Mouse (Mus musculus) forebrain, embryonic 13.5 days (tissue): Measurements from ENCODE around the gene Ccdc88c. TPM values are rescaled to one million over a fixed set of nuclear protein-coding genes. Genes with fewer than 3 reads are reported as not detected.

Experiments
- ATAC-seq: fragments of 200-750 bp; cut with Nextera tagmentation; 2 replicates; pipeline ENCODE4 v1.8.0; 2017
- H3K27ac ChIP-seq: fragments of 300-500 bp; sonication (generic); 2 replicates; pipeline ENCODE4 v1.5.1; 2015; ENCODE audit warnings: inconsistent platforms, mild to moderate bottlenecking, moderate library complexity
- H3K27me3 ChIP-seq: fragments of 300-500 bp; sonication (generic); 2 replicates; pipeline ENCODE4 v1.6.1; 2015; ENCODE audit warnings: mild to moderate bottlenecking, inconsistent platforms
- H3K36me3 ChIP-seq: fragments of 300-500 bp; sonication (generic); 2 replicates; pipeline ENCODE4 v1.6.1; 2015; ENCODE audit warnings: mild to moderate bottlenecking, inconsistent platforms; ENCODE audit not compliant: poor library complexity, severe bottlenecking
- H3K4me1 ChIP-seq: fragments of 300-500 bp; sonication (generic); 2 replicates; pipeline ENCODE4 v1.6.1; 2015; ENCODE audit warnings: inconsistent platforms
- H3K4me2 ChIP-seq: fragments of 300-500 bp; sonication (generic); 2 replicates; pipeline ENCODE4 v1.6.1; 2015; ENCODE audit warnings: inconsistent platforms, mild to moderate bottlenecking, moderate library complexity
- H3K4me3 ChIP-seq: fragments of 300-500 bp; sonication (generic); 2 replicates; pipeline ENCODE4 v1.5.1; 2015; ENCODE audit warnings: mild to moderate bottlenecking, inconsistent platforms
- H3K9ac ChIP-seq: fragments of 300-500 bp; sonication (generic); 2 replicates; pipeline ENCODE4 v1.6.1; 2015; ENCODE audit warnings: mild to moderate bottlenecking, inconsistent platforms
- H3K9me3 ChIP-seq: fragments of 300-500 bp; sonication (generic); replicated peaks from 2 replicates; pipeline ENCODE4 v1.6.1; 2016; ENCODE audit warnings: inconsistent platforms
- WGBS: fragments of 180-500 bp; shearing (Covaris S2); methylation state at CpG from one replicate; pipeline ENCODE4 v1.1.7; 2015; 5-methylcytosine and 5-hydroxymethylcytosine counted together
- polyA plus RNA-seq: library from polyadenylated mRNA; unstranded; fragments of >200 nt; fragmentation: Nextera tagmentation; extraction: Ambion mirVana; gene quantifications from 2 replicates; pipeline ENCODE4 v1.2.1, GENCODE M21; 2015

The Ccdc88c gene
- polyA plus RNA-seq, 1 experiment from 2014 or later, result 20.7 TPM

- 75% methylated on average over 6 of the region's 6 CpGs for WGBS
- Histone ChIP-seq H3K36me3 (no peaks in the 10 kb centered on the region), H3K9ac (no peak overlapping the region), H3K9me3 (no peaks in the 10 kb centered on the region), H3K4me2 (no peak overlapping the region), H3K27me3 (no peaks in the 10 kb centered on the region), H3K27ac (no peak overlapping the region), H3K4me1 (no peaks in the 10 kb centered on the region), H3K4me3 (no peak overlapping the region)
- no peak for ATAC-seq
Observed at GRCm38 (mm10) chr12:100877936-100878335, 150.9 kb downstream of the Ccdc88c start.

- no peak overlapping the region for H3K27ac ChIP-seq
- no peaks in the 10 kb centered on the region for H3K9me3 ChIP-seq
- H3K4me1 ChIP-seq, result no peaks in the 10 kb centered on the region
- 83% methylated on average over 5 of the region's 6 CpGs for WGBS
- no peaks in the 10 kb centered on the region for H3K36me3 ChIP-seq
- H3K4me3 ChIP-seq, result no peak overlapping the region
- no peak overlapping the region for H3K9ac ChIP-seq
- no peak overlapping the region for H3K4me2 ChIP-seq
- ATAC-seq, result no peak
- H3K27me3 ChIP-seq, result no peaks in the 10 kb centered on the region
Observed at GRCm38 (mm10) chr12:100875960-100876359, 152.9 kb downstream of the Ccdc88c start.

GRCm38 (mm10) chr12:100875553-100875952 is 153.3 kb downstream of the Ccdc88c start:
- Histone ChIP-seq H3K4me2 (no peak overlapping the region), H3K36me3 (no peaks in the 10 kb centered on the region), H3K4me1 (no peaks in the 10 kb centered on the region), H3K27ac (no peak overlapping the region), H3K9ac (no peak overlapping the region), H3K27me3 (no peaks in the 10 kb centered on the region), H3K9me3 (no peaks in the 10 kb centered on the region), H3K4me3 (no peak overlapping the region)
- no peak for ATAC-seq
- WGBS, result 73% methylated on average over 3 of the region's 3 CpGs

GRCm38 (mm10) chr12:100873612-100874011 is 155.2 kb downstream of the Ccdc88c start:
- 83% methylated on average over 3 of the region's 3 CpGs for WGBS
- Histone ChIP-seq H3K27me3 (no peaks in the 10 kb centered on the region), H3K36me3 (peaks cover 6% of the 10 kb centered on the region; the same call in 1 of the 2 replicates), H3K9ac (no peak overlapping the region), H3K27ac (no peak overlapping the region), H3K4me1 (no peaks in the 10 kb centered on the region), H3K9me3 (peaks cover 9% of the 10 kb centered on the region; the same call in 1 of the 2 replicates), H3K4me2 (no peak overlapping the region), H3K4me3 (no peak overlapping the region)
- ATAC-seq, result no peak

GRCm38 (mm10) chr12:100871841-100872240 is 157.0 kb downstream of the Ccdc88c start:
- Histone ChIP-seq H3K27ac (no peak overlapping the region), H3K27me3 (no peaks in the 10 kb centered on the region), H3K4me3 (no peak overlapping the region), H3K4me1 (peaks cover 5% of the 10 kb centered on the region; the same call in 1 of the 2 replicates), H3K9me3 (peaks cover 9% of the 10 kb centered on the region; the same call in 1 of the 2 replicates), H3K36me3 (peaks cover 6% of the 10 kb centered on the region; the same call in 1 of the 2 replicates), H3K9ac (no peak overlapping the region), H3K4me2 (no peak overlapping the region)
- 78% methylated on average over 2 of the region's 2 CpGs for WGBS
- no peak for ATAC-seq

DNA sequence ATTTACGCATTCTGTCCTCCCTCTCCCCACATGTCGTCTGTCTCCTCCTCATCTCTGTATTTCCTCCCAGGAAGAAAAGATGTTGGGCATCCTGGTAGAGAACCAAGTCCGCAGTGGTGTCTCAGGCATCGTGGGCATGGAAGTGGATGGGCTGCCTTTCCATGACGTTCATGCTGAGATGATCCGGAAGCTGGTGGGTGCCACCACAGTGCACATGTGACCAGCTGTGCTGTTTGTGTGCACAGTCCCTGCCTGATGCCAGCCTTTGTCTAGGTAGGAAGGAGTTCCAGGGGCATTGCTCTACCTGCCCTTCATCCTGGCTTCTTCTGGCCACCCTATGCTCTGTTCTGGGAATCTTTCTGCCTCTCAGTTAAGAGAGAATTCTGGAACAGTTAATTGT is 157.6 kb downstream of the Ccdc88c start:
- 97% methylated on average over 6 of the region's 6 CpGs for WGBS
- no peak overlapping the region for H3K9ac ChIP-seq
- H3K27ac ChIP-seq, result no peak overlapping the region
- peaks cover 9% of the 10 kb centered on the region; the same call in 1 of the 2 replicates for H3K9me3 ChIP-seq
- no peak for ATAC-seq
- peaks cover 5% of the 10 kb centered on the region; the same call in 1 of the 2 replicates for H3K4me1 ChIP-seq
- no peak overlapping the region for H3K4me3 ChIP-seq
- no peaks in the 10 kb centered on the region for H3K27me3 ChIP-seq
- no peak overlapping the region for H3K4me2 ChIP-seq
- peaks cover 6% of the 10 kb centered on the region; the same call in 1 of the 2 replicates for H3K36me3 ChIP-seq

GRCm38 (mm10) chr12:100868049-100868622 is 160.7 kb downstream of the Ccdc88c start:
- Histone ChIP-seq H3K36me3 (peaks cover 6% of the 10 kb centered on the region; the same call in 1 of the 2 replicates), H3K4me3 (no peak overlapping the region), H3K27ac (no peak overlapping the region), H3K4me1 (peaks cover 5% of the 10 kb centered on the region; the same call in 1 of the 2 replicates), H3K9ac (no peak overlapping the region), H3K27me3 (no peaks in the 10 kb centered on the region), H3K4me2 (no peak overlapping the region), H3K9me3 (peaks cover 9% of the 10 kb centered on the region; the same call in 1 of the 2 replicates)
- no peak for ATAC-seq
- 58% methylated on average over 4 of the region's 4 CpGs for WGBS

- H3K4me2 ChIP-seq, result no peak overlapping the region
- no peak overlapping the region for H3K9ac ChIP-seq
- peaks cover 6% of the 10 kb centered on the region; the same call in 1 of the 2 replicates for H3K36me3 ChIP-seq
- no peak for ATAC-seq
- no peaks in the 10 kb centered on the region for H3K27me3 ChIP-seq
- WGBS, result 93% methylated on average over 8 of the region's 8 CpGs
- H3K27ac ChIP-seq, result no peak overlapping the region
- peaks cover 5% of the 10 kb centered on the region; the same call in 1 of the 2 replicates for H3K4me1 ChIP-seq
- H3K4me3 ChIP-seq, result no peak overlapping the region
- peaks cover 9% of the 10 kb centered on the region; the same call in 1 of the 2 replicates for H3K9me3 ChIP-seq
Observed at GRCm38 (mm10) chr12:100867097-100867496, 161.8 kb downstream of the Ccdc88c start.

DNA sequence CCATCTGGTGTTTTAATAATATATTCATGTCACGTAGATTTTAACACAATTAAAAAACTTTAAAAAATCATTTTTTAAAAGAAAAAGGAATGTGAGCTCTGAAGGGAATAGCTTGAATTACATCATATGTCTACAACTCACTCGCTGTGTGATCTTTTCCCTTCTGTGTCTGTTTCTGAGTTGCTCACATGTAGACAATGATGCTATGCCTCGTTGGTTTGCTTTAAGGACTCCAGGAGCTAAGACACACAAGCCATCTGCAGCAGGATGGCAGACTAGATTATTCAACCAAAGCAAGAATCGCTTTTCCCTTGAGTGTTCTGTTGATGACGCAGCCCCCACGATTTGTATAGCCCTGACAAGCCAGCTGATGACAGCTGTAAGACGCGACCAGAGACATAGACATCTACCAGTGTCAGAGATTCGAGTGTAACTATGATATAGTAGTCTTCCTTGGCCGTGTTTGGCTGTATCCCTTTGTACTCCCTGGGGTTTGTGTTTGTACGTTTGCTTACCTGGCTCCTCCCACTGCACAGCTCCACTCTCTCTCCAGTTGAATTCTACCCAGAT is 163.3 kb downstream of the Ccdc88c start:
- no peak overlapping the region for H3K4me3 ChIP-seq
- H3K9me3 ChIP-seq, result peaks cover 9% of the 10 kb centered on the region; the same call in 1 of the 2 replicates
- no peak overlapping the region for H3K4me2 ChIP-seq
- H3K27ac ChIP-seq, result no peak overlapping the region
- H3K27me3 ChIP-seq, result no peaks in the 10 kb centered on the region
- ATAC-seq, result no peak
- H3K4me1 ChIP-seq, result peaks cover 5% of the 10 kb centered on the region; the same call in 1 of the 2 replicates
- 73% methylated on average over 11 of the region's 11 CpGs for WGBS
- H3K9ac ChIP-seq, result no peak overlapping the region
- peaks cover 6% of the 10 kb centered on the region; the same call in 1 of the 2 replicates for H3K36me3 ChIP-seq

GRCm38 (mm10) chr12:100865072-100865471 is 163.8 kb downstream of the Ccdc88c start:
- Histone ChIP-seq H3K36me3 (peaks cover 6% of the 10 kb centered on the region; the same call in 1 of the 2 replicates), H3K4me3 (no peak overlapping the region), H3K9ac (no peak overlapping the region), H3K4me2 (no peak overlapping the region), H3K4me1 (peaks cover 5% of the 10 kb centered on the region; the same call in 1 of the 2 replicates), H3K27ac (no peak overlapping the region), H3K27me3 (no peaks in the 10 kb centered on the region), H3K9me3 (peaks cover 6% of the 10 kb centered on the region; the same call in 1 of the 2 replicates)
- ATAC-seq, result no peak

GRCm38 (mm10) chr12:100862856-100863446 is 165.9 kb downstream of the Ccdc88c start:
- Histone ChIP-seq H3K27me3 (no peaks in the 10 kb centered on the region), H3K9me3 (no peaks in the 10 kb centered on the region), H3K4me3 (no peak overlapping the region), H3K4me2 (no peak overlapping the region), H3K27ac (no peak overlapping the region), H3K4me1 (peaks cover under 1% of the 10 kb centered on the region; the same call in 1 of the 2 replicates), H3K9ac (no peak overlapping the region), H3K36me3 (no peaks in the 10 kb centered on the region)
- 91% methylated on average over 3 of the region's 3 CpGs for WGBS
- ATAC-seq, result no peak

GRCm38 (mm10) chr12:100862272-100862671 is 166.6 kb downstream of the Ccdc88c start:
- H3K4me3 ChIP-seq, result no peak overlapping the region
- WGBS, result 88% methylated on average over 3 of the region's 3 CpGs
- H3K27ac ChIP-seq, result no peak overlapping the region
- no peak for ATAC-seq
- H3K36me3 ChIP-seq, result no peaks in the 10 kb centered on the region
- no peak overlapping the region for H3K4me2 ChIP-seq
- no peaks in the 10 kb centered on the region for H3K9me3 ChIP-seq
- no peaks in the 10 kb centered on the region for H3K27me3 ChIP-seq
- H3K4me1 ChIP-seq, result no peaks in the 10 kb centered on the region
- no peak overlapping the region for H3K9ac ChIP-seq
